Mouse (Mus musculus): ENCODE results near the gene Fam210b.

Fam210b gene

DNA sequence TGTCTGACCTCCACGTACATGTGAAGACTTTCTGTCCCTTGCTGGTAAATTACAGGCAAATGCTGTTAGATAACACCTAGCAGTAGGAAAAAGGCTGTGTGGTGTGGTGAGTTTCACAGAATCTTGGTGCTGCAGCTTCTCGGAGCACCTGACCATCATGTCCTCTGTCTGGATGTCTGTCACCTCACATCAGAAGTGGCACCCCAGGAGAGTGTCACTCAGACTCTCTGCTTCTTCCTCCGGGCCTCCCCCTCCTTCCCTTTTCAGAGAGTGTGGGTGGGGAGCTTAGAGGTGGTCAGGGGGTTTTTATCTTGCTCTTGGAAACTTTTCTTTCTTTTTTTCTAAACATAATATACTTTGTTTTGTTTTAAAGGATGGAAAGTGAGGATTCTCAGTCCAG, 59.6 kb downstream of the Fam210b start:
- DNase-seq, result no peak

All from kidney, postnatal 25 days (tissue).